Mouse (Mus musculus): ENCODE measurements around the gene Phtf1.

The Phtf1 gene

DNA sequence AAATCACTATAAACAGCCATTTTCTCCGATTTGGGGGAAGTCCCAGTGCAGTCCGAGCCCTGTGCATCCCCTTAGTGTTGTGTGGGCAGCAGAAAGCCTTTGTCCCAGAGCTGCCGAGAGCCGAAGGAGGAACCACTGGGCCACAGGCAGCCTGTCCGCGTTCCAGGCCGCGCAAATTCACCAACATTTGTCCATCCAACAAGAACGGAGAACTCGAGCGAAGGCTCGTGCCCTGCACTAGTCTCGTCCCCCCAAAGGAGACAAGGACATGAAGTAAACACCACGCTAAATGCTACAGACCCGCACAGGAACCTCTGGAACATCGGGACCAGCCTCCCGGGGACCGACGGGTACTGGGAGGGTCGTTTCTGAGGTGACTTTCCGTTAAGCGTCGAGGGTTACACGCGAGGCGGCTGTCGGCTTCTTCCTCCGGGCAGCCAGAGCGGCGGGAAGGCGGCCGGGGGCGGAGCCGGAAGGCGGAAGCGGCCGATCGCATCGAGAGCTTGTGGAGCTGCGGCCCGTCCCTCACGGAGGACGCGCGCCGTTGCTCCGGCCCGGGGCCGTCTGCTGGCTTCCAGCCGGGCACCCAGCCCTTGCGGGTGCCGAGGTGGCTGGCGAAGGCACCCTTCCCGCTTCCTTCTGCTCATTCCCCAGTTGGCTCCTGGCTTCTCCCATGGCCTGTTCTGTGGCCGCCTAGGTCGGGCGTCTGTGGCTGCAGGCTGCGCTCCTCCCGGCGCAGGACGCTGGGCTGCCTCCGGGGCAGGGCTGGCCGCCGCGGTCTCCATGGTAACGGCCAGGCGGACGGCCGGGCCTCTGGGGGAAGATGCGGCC lies at the start of gene Phtf1:
Gene Phtf1, plus strand, starts transcription at position 250 of the 831 bp plus-strand sequence.
- DNase-seq (ENCODE audit: low spot score in 2 of 2) = peak; percentile 69 to 75

DNA sequence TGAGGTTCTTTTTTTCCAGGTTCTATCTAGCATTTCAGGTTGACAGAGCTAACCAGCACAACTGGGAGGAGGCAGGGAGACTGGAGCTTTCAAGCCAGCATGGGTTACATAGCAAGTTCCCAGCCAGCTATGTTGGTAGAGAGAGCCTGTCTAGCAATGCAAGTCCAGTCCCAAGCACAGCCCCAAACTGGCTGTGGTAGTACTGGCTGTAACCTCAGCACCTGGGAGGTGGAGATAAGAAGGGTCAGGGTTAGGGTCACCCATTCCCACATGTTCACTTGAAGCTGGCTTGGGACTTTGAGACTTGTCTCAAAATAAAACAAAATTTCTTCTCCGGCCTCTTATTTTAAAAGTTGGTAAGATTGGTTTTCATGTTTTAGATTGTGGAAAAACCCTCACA lies 47.8 kb upstream of the Phtf1 start:
- DNase-seq (ENCODE audit: low spot score in 2 of 2) = no peak

DNA sequence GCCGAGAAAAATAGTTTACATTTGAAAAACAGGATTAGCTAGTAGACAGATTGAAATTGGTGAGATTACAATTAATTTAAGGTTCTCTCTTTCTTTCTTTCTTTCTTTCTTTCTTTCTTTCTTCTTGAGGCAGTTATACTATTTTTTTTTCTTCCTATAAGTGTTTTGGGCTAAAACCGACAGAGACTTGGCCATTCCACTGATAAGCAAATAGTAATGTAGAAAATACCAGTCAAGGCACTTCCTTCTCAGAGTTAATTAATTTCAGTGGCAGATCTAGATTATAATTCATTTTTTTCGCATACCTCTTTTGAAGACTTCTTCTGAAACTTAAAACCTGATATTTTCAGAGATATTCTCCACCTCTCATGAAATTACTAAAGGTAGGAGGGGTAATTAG lies 42.6 kb upstream of the Phtf1 start:
- DNase-seq (ENCODE audit: low spot score in 2 of 2) = no peak

DNA sequence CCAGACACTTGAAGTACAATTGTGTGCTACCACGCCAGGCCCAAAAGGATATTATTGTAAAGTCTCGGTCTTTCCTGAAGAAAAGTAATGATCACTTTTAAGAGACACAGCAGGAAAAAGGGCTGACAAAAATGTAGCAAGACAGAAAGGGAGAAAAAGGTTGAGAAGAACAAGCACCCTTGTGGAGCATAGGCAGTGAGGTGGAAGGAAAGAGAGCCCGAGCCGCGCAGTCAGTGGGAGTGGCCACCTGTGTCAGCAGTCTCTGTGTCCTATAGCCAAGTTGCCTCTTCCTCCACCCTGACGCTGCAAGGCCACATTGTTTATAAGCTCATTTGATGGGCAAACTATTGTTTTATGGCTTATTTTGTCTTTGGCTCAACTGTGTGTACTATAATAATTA lies 40.4 kb upstream of the Phtf1 start:
- no peak for DNase-seq (ENCODE audit: low spot score in 2 of 2)

DNA sequence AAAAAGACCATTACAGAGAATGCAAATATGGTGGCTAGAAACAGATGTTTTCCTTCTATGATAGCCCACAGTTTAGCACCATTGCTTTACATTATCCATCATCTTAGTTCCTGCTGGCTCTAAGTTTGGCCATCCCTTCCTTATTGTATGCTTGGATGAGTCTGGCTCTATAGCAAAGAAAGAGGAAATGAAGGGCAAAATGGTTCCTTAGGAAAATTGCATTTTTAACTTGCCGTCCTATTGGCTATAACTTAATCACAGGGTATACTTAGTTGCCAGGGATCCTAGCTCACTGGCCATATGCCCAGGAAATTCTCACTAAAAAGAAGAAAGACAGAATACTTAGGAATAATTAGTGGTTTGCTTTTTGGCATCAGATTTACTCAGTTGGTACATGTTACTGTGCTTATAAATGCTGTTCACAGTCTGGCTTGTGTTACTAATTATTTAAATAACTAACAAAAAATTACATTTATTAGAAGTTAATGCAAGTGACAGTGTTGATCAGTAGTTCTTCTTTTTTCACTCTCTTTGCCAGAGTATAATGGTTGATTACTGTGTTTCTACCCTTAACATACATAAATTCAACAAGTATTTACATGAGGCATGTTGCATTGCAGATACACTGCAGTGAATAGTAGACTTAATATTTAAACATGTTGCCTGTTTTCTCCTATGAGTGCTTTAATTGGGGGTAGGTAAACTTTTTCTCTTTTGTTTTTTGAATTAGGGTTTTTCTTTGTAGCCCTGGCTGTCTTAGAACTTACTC lies 22.9 kb upstream of the Phtf1 start:
- DNase-seq (ENCODE audit: low spot score in 2 of 2) = no peak

DNA sequence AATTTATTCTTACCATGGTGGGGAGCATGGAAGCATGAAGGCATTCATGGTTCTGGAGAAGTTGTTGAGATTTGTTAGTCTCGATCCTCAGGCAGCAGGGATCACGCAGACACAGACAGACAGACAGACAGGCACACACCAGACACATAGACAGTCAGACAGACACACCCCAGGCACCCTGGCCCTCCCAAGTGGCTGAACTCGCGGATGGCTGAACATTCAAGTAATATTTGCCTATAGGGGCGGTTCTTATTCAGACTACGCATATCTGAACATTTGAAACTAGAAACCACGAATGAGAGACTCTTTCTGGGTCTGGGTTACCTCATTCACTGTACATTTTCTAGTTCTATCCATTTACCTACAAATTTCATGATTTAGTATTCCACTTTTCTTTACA lies 19.2 kb upstream of the Phtf1 start:
- no peak for DNase-seq (ENCODE audit: low spot score in 2 of 2)

DNA sequence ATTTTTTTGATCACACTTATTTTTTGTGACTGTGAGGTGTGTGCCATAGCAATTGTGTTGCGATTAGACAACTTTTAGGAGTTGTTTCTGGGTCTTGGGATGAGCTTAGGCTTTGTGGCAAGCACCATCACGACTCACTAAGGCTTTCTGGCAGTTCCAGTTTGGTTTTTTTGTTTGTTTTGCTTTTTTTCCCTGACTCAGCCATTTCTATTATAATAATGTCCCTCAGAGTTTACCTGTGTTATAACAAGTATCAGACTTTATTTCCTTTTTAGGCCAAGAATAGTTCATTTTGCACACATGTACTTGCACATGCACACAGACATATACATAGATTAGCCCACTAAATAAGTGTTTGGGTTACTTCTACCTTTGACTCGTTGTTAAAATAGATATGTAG lies 7.3 kb upstream of the Phtf1 start:
- DNase-seq (ENCODE audit: low spot score in 2 of 2) = no peak

DNA sequence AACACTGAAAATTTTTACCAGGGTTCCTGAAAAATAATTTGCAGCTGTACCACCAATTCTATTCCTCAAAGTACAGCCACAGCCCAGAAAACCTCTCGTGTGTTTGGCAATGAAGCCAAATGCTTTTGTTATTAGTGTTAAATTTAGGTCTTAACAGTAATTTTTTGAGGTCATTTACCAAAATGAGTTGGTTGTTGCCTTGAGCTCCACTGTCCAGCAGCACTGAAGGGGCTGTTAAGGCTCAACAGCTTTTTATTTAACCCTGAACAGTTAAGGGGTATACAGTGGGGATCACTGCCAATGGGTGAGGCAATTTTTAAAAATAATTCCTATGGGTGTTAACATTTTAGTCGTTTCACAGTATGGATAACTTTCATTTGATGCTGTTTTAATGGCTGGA lies 679 bp upstream of the Phtf1 start:
- no peak for DNase-seq (ENCODE audit: low spot score in 2 of 2)

DNA sequence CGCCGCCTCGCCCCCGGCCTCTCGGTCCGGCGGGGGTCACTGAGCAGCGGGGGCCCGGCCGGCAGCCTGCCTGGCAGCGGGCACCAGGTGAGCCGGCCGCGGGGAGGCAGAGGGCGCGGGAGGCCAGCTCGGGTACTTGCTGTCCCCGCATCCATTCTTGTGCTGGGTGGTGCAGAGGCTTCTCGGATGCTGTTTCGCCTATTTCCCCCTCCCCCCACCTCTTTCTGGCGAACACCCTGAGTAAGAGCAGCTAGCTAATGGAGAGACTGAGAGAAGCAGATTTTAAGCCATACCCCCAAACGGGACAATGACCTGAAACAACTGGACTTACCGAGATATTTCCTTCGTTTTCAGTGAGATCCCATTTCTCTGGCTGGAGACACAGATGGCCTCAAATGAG lies 791 bp downstream of the Phtf1 start:
- DNase-seq (ENCODE audit: low spot score in 2 of 2) = peak; percentile 39 to 46

DNA sequence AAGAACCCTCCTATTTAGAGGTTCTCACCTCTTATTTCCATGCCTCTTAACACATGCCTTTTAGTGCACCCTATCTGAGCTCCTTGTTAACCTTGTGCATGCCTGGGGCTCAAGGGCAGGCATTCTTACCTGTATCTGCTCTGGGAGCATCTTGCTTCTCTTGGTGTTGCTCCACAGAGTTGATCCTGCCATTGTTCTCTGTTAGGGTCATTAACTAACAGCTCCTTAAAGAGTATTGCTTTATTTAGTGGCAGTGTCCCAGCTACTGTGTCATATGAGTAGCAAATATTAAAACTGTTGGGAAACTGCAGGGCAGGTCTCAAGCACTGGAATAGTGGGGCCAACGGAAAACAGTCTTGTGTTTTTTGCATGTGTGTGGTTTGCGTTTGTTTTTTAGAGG lies 3.2 kb downstream of the Phtf1 start:
- no peak for DNase-seq (ENCODE audit: low spot score in 2 of 2)

DNA sequence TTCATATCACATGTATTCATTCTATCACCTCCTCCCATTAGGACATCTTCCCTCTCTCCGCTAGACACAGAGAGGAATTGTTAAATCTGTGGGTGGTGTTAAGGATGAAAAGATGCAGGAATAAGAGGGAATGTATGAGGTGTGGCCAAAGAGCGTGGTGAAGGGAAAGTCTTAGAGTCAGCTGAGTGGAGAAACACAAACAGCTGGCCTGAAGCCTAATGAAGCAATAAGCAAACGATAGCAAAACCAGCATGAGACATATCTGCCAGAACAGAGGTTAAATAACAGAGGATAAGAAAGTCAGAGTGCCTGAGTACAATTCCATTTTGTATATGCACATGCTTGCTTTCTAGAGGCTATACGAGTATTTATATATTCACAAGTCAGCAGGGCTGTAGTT lies 16.6 kb downstream of the Phtf1 start:
- no peak for DNase-seq (ENCODE audit: low spot score in 2 of 2)

DNA sequence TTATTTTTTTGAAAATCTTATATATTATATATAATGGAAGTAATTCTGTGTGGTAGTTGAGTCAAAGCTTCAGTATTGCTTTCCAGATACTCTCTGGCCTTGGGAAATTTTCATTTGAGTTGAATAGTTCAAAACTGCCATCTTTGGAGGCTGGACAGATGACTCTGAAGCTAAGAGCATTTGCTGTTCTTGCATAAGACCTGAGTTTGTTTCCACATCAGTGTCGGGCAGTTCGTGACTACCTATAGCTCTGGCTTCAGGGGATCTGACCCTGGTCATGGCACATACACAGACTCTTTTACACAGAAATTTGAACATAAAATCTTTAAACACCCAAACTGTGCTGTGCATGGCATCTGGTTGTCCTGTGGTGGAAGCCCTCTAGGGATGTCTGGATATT lies 17.3 kb downstream of the Phtf1 start:
- DNase-seq (ENCODE audit: low spot score in 2 of 2) = no peak

DNA sequence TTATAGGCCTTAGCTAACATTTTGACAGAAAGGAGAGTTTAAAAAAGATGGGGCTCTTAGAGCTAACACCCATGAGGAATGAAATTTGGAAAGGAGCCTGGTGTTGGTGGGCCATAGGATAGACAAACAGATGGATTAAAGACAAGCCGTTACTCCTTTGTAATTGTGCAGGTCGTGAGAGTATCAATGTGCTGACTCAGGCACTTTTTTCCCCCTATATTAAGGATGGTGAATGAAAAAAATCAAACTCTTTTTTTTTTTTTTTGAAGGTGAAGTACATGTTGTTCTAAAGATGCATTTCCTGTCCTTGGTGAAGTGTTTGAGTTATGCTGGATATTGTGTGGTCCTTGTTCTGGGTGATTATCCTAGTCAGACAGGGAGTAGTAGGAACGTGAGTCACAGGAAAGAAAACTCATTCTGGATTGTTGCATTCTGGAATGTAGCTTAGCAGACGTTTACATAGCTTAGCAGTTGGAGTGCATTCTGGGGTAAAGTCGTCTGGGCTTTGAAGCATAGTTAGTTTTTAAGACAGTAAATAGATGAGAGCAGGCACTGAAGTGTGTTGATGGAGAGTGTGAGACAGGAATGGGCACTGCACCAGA lies 20.0 kb downstream of the Phtf1 start:
- no peak for DNase-seq (ENCODE audit: low spot score in 2 of 2)

DNA sequence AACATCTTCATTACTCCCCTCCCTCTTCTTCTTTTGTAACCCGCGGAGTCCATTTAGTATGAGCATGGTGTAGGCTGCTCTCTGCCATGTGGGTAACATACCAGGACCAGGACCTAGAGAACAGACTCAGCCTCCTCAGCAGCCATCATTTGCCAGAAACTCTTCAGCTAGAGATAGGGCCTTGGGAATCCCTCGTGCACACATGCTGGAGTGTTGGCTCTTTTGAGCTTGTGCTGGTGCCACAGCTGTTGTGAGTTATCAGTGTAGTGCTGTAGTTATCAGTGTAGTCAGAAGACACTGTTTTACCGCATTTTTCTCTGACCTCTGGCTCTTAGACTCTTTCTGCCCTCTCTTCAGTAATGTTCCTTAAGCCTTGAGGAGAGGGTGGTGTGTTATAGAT lies 21.4 kb downstream of the Phtf1 start:
- no peak for DNase-seq (ENCODE audit: low spot score in 2 of 2)

DNA sequence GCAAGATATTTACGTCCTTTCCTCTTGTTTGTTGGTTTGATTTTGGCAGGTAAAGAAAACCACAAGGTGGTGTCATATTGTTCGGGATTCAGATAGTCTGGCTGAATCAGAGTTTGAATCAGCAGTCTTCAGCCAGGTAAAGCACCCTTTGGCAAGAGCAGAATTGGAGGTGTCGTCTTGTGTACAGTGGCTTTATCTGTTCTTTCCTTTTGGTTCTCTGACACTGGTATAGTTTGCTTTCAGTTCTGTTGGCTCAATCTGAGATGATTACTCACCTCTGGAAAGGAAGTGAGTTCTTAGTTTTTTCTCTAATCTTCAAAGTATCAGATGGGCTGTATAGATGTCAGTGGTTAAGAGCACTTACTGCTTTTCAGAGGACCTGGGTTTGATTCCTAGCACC lies 23.4 kb downstream of the Phtf1 start:
- DNase-seq (ENCODE audit: low spot score in 2 of 2) = no peak

DNA sequence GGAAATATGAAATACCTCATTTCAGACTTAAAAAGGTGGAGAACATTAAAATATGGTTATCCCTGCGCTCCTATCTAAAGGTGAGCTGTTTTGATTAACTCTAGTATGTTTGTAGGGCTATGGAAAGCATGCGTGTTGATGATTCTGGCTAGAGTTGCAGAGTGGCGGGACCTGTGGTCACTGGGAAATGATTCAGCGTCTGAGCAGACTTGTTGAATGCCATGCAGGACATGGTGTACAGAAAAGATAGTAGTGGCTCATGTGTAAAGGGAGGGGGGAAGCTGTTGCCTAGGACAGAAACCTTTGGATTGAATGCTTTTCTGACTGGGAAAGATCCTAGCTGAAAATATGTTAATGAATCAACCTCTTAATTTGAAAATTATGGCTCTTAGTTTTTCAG lies 30.8 kb downstream of the Phtf1 start:
- DNase-seq (ENCODE audit: low spot score in 2 of 2) = no peak

DNA sequence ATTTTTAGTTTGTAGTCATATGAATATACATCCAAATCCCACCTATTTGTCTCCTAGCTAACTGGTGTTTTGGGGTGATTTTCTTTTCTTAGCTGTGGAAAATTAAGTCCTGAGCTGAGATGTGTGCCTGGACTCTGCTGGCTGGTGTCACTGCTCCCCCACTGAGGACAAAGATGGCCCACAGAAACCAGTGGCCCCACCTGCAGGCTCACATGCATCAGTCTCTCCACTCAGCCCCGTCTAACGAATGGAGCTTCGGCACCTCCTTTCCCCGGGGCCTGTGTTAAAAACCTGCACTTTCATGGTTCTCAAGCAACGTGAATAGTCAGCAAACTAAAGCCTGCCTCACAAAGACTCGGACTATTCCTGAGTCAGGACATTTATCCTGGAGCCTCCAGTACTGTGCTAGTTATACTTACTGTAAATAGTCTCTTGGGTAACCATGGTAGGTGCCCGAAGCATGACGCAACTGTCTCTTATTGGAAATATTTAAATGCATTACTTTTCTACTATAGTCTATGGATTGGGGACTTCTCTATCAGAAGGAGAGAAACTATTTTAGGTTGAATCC lies 39.1 kb downstream of the Phtf1 start:
- no peak for DNase-seq (ENCODE audit: low spot score in 2 of 2)

DNA sequence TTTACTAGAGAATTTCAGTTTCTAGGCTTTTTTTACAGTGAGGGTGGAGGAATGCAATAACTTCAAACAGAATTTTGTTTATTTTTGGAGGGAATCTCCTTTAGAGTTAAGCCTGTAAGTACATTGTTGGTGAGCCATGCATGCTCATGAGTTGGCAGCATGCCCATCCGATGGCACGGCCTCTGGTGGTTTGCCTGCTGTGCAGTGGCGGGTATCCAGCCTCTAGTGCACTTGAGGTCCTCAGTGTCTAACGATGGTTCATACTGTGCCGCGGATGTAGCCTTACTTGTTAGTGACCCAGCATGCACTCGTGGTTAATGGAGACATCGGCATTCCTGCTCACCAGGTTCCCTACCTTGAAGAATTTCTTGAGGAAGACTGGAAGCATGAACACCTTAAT lies 39.6 kb downstream of the Phtf1 start:
- peak in 1 of 2 experiments; percentile 27 for DNase-seq (ENCODE audit: low spot score in 2 of 2)

DNA sequence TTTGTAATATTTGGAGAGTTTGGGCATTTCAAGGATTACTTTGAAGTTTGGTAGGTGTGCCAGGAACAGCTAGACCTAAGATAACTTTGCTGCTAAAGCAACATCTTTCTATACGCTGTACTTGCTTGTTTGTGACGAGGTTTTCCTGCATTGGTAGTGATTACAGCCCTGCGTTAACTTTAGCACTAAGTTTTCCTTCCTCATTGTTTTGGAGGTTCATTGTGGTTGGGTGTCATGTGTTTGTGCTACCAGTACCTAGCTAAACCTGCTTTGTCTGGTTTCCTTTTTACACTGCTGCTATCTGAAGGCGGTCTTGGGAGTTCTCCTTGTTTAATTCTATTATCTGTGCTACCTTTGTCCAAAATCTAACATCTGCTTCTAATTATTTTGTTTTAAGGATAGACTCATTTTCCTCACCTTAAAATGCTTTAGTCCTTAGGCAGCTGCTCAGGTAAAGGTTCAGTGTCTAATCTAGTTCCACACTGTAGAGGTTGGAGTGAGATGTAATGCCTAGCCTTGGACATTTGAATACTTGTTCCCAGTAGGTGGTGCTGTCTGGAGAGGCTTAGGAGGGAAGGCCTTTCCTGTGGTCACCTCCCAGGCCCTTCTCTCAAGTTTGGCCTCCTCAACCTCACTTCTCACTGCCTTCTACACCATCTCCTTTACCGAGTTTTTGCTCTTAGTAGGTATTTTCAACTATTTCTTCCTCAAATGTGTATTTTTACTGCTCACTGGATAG lies 42.2 kb downstream of the Phtf1 start:
- DNase-seq (ENCODE audit: low spot score in 2 of 2) = no peak

DNA sequence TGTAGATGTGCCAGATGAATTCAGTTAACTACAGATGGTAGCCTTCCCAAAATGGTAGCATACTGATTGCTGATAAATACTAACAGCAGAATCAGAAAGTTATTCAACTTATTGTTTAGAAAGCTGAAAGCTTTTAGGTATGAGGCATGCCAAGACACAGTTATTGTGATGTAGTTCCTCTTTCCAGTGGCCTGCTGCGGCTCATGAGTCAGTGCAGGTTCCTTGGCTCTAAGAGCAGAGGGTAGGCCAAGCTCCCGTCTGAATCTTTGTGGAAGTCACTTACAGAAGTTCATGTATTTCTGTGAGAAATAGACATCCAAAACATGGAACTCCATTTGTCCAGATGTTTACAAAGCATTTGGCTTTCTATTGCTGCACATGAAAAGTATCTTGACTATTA lies 44.1 kb downstream of the Phtf1 start:
- DNase-seq (ENCODE audit: low spot score in 2 of 2) = no peak

DNA sequence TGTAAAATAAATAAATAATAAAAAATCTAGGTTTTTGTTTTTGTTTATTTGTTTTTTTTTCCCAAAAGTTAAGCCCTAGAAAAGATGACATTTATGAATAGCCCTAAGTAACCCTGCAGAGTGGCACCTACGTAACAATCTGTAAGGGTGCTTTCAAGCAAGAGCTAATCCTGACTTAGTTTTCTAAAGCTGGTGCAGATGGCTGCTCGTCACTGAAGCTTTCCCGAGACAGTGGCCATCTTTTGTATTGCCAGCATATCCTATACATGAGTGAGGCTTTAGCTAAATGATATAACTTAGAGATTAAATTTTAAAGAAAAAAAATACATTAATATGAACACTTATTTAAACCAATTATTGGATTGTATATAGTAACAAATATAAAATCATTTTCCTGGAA lies 50.0 kb downstream of the Phtf1 start:
- DNase-seq (ENCODE audit: low spot score in 2 of 2) = no peak

DNA sequence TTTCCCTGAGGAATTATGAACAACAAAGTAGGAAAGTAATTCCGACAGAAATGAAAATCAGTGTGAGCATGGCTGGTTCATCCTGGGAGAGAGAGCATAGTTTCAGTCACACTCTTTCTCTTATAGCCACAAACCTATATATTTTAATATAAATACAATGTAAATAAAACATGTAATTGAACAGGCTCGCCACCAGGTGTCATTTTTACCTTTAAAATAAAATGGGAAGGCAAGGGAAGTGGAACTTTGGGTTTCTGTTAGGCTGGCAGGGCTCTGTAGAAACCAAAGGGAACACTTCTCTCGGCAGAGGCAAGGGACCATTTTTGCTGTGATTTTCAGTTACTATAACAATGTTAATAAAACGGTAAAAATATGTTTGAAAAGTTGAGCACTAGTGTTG lies 51.5 kb downstream of the Phtf1 start:
- DNase-seq (ENCODE audit: low spot score in 2 of 2) = no peak
